Mouse (Mus musculus): ENCODE measurements around the gene Ctbp2. TPM values are rescaled to one million over a fixed set of nuclear protein-coding genes. Genes with fewer than 3 reads are reported as not detected.

Gene Ctbp2
- polyA plus RNA-seq, 1 experiment = 11.8 TPM

GRCm38 (mm10) chr7:133089621-133090260, 34.4 kb downstream of the Ctbp2 start:
- Histone ChIP-seq H3K27me3 (ENCODE audit: control insufficient read depth, insufficient read depth, low read length) (no peaks in the 10 kb centered on the region), H3K4me1 (ENCODE audit: control insufficient read depth, insufficient read depth, insufficient read length) (no peaks in the 10 kb centered on the region), H3K27ac (ENCODE audit: insufficient read depth, low read length) (no peak overlapping the region), H3K4me3 (ENCODE audit: extremely low read depth, insufficient read depth, insufficient read length) (no peak overlapping the region), H3K36me3 (ENCODE audit: control insufficient read depth, insufficient read depth, low read length) (no peaks in the 10 kb centered on the region)
- WGBS = 88% methylated on average over 11 of the region's 11 CpGs
- TF ChIP-seq CTCF (IDR thresholded peaks at IDR 0.05; ENCODE audit: extremely low read depth, insufficient read depth, insufficient read length, insufficient replicate concordance) (no peak), POLR2A (IDR thresholded peaks at IDR 0.05; ENCODE audit: low read depth, low read length) (no peak)
- DNase-seq (ENCODE audit: low read depth in 1 of 2, low spot score in 2 of 2) = no peak

GRCm38 (mm10) chr7:133088830-133089261, 35.3 kb downstream of the Ctbp2 start:
- Histone ChIP-seq H3K27ac (ENCODE audit: insufficient read depth, low read length) (peak overlapping the region; percentile 64; the same call in 1 of the 2 replicates), H3K4me3 (ENCODE audit: extremely low read depth, insufficient read depth, insufficient read length) (no peak overlapping the region), H3K27me3 (ENCODE audit: control insufficient read depth, insufficient read depth, low read length) (no peaks in the 10 kb centered on the region), H3K36me3 (ENCODE audit: control insufficient read depth, insufficient read depth, low read length) (no peaks in the 10 kb centered on the region), H3K4me1 (ENCODE audit: control insufficient read depth, insufficient read depth, insufficient read length) (no peaks in the 10 kb centered on the region)
- TF ChIP-seq CTCF (IDR thresholded peaks at IDR 0.05; ENCODE audit: extremely low read depth, insufficient read depth, insufficient read length, insufficient replicate concordance) (no peak), POLR2A (IDR thresholded peaks at IDR 0.05; ENCODE audit: low read depth, low read length) (no peak)
- no peak for DNase-seq (ENCODE audit: low read depth in 1 of 2, low spot score in 2 of 2)
- 79% methylated on average over 11 of the region's 11 CpGs for WGBS

GRCm38 (mm10) chr7:133088411-133088810, 35.7 kb downstream of the Ctbp2 start:
- no peak for TF ChIP-seq CTCF (IDR thresholded peaks at IDR 0.05; ENCODE audit: extremely low read depth, insufficient read depth, insufficient read length, insufficient replicate concordance)
- TF ChIP-seq POLR2A (IDR thresholded peaks at IDR 0.05; ENCODE audit: low read depth, low read length) = no peak
- Histone ChIP-seq H3K4me1 (ENCODE audit: control insufficient read depth, insufficient read depth, insufficient read length) (no peaks in the 10 kb centered on the region), H3K27me3 (ENCODE audit: control insufficient read depth, insufficient read depth, low read length) (no peaks in the 10 kb centered on the region), H3K36me3 (ENCODE audit: control insufficient read depth, insufficient read depth, low read length) (no peaks in the 10 kb centered on the region), H3K27ac (ENCODE audit: insufficient read depth, low read length) (peak overlapping the region; percentile 64; the same call in 1 of the 2 replicates), H3K4me3 (ENCODE audit: extremely low read depth, insufficient read depth, insufficient read length) (no peak overlapping the region)
- DNase-seq (ENCODE audit: low read depth in 1 of 2, low spot score in 2 of 2) = no peak
- WGBS = 78% methylated on average over 4 of the region's 4 CpGs

- WGBS = 75% methylated on average over 3 of the region's 3 CpGs
- Histone ChIP-seq H3K36me3 (ENCODE audit: control insufficient read depth, insufficient read depth, low read length) (no peaks in the 10 kb centered on the region), H3K27me3 (ENCODE audit: control insufficient read depth, insufficient read depth, low read length) (no peaks in the 10 kb centered on the region), H3K4me3 (ENCODE audit: extremely low read depth, insufficient read depth, insufficient read length) (no peak overlapping the region), H3K27ac (ENCODE audit: insufficient read depth, low read length) (no peak overlapping the region), H3K4me1 (ENCODE audit: control insufficient read depth, insufficient read depth, insufficient read length) (no peaks in the 10 kb centered on the region)
- TF ChIP-seq POLR2A (IDR thresholded peaks at IDR 0.05; ENCODE audit: low read depth, low read length) (no peak), CTCF (IDR thresholded peaks at IDR 0.05; ENCODE audit: extremely low read depth, insufficient read depth, insufficient read length, insufficient replicate concordance) (no peak)
- DNase-seq (ENCODE audit: low read depth in 1 of 2, low spot score in 2 of 2) = no peak
Observed at GRCm38 (mm10) chr7:133085408-133085807, 38.7 kb downstream of the Ctbp2 start.

- Histone ChIP-seq H3K27ac (ENCODE audit: insufficient read depth, low read length) (no peak overlapping the region), H3K4me1 (ENCODE audit: control insufficient read depth, insufficient read depth, insufficient read length) (no peaks in the 10 kb centered on the region), H3K27me3 (ENCODE audit: control insufficient read depth, insufficient read depth, low read length) (no peaks in the 10 kb centered on the region), H3K4me3 (ENCODE audit: extremely low read depth, insufficient read depth, insufficient read length) (no peak overlapping the region), H3K36me3 (ENCODE audit: control insufficient read depth, insufficient read depth, low read length) (no peaks in the 10 kb centered on the region)
- TF ChIP-seq POLR2A (IDR thresholded peaks at IDR 0.05; ENCODE audit: low read depth, low read length) (no peak), CTCF (IDR thresholded peaks at IDR 0.05; ENCODE audit: extremely low read depth, insufficient read depth, insufficient read length, insufficient replicate concordance) (no peak)
- 90% methylated on average over 13 of the region's 13 CpGs for WGBS
- DNase-seq (ENCODE audit: low read depth in 1 of 2, low spot score in 2 of 2) = no peak
Observed at GRCm38 (mm10) chr7:133083936-133084614, 40.1 kb downstream of the Ctbp2 start.

- Histone ChIP-seq H3K27ac (ENCODE audit: insufficient read depth, low read length) (no peak overlapping the region), H3K36me3 (ENCODE audit: control insufficient read depth, insufficient read depth, low read length) (no peaks in the 10 kb centered on the region), H3K4me3 (ENCODE audit: extremely low read depth, insufficient read depth, insufficient read length) (no peak overlapping the region), H3K27me3 (ENCODE audit: control insufficient read depth, insufficient read depth, low read length) (no peaks in the 10 kb centered on the region), H3K4me1 (ENCODE audit: control insufficient read depth, insufficient read depth, insufficient read length) (no peaks in the 10 kb centered on the region)
- WGBS = 93% methylated on average over 1 of the region's 1 CpGs
- DNase-seq (ENCODE audit: low read depth in 1 of 2, low spot score in 2 of 2) = no peak
- no peak for TF ChIP-seq POLR2A (IDR thresholded peaks at IDR 0.05; ENCODE audit: low read depth, low read length)
Observed at GRCm38 (mm10) chr7:133078929-133079328, 45.2 kb downstream of the Ctbp2 start.
